Mouse (Mus musculus): Measurements from ENCODE around the gene Met. TPM values are rescaled to one million over a fixed set of nuclear protein-coding genes. Genes with fewer than 3 reads are reported as not detected.

Gene Met
- 2.1 TPM for total RNA-seq (2023)

DNA sequence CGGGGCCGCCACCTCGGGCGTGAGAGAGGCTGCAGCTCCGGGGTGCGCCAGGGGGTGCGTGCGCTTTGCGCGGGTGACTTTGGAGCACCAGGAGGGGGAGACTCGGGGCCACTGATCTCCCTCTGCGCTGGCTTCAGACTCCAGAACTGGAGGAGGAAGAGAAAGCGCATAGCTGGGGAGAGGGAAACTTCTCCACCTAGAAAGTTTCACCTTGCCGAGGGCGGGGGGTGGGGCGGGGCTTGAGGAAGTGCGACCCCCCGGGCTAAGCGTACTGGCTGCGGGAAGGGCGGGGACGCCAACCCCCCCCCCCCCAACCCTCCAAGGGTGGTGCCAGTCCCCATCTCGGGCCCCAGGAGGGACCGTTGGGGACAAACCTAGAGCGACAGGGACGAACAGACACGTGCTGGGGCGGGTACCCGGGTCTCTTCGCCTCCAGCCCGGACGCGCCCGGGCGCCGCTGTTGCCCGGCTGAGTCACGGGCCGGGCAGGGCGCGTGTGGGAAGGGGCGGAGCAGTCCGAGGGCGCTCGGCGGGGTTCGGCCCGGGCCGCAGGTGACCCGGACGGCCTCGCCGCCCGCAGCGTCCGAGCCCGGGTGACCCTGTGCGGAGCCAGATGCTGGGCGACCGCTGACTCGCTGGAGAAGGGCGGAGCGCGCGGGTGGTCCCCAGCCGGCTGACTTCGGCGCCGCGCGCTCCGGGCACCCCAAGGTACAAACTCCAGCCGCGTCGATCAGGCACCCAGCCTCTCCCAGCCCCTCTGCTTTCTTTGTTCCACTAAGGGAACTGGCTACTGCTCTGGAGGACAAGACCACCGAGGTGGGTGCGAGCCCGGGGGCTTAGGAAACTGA is at the start of gene Met:
Gene Met, plus strand, starts transcription at position 367 of the 847 bp plus-strand sequence.

Other genes with a start within 250 kb of the Met start
- 1.4 TPM for gene Cav2, start 182.6 kb upstream of the Met start, total RNA-seq (2023)
- gene Cav1, start 157.5 kb upstream of the Met start, total RNA-seq (2023), result 9.5 TPM
- gene Capza2, start 172.4 kb downstream of the Met start, total RNA-seq (2023), result 123 TPM
- 13.0 TPM for gene St7, start 229.1 kb downstream of the Met start, total RNA-seq (2023)